27 mouse cellular contexts compared by ENCODE assay signal in the genomic region with DNA sequence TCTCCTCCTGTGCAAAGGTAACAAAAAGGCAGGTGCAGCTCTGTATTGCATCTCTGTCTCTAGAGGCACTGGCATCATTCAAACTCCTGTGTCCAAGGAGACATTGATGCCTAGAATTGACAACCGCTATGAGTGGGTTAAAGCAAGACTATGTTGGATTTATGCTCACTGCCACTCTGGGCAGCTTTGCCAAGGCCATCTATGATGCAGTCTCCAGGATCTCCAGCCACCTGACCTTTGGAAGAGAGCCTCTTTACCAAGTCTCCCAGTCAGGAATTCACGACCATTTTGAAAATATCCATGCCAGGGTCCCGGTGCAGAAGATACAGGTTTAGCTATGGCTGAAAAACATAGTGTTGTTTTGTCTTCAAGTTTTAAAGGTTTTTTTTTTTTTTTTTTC. TPM values are rescaled to one million over a fixed set of nuclear protein-coding genes. Genes with fewer than 3 reads are reported as not detected.
DNase-seq lines count a peak whose midpoint lies in the region; ATAC-seq and TF ChIP-seq lines count a peak whose summit lies in the region.
"Had no signal": no experiment of that assay in that cellular context is flagged by ENCODE, and none has a peak within 500 bp of the region (broad histone marks: within the 10 kb centered on the region; RNA-seq: fewer than 3 reads in every experiment).

No protein-coding gene starts in this region.

- peaks cover 32% of the 10 kb centered on the region for H3K4me1 ChIP-seq in liver, adult 2 months (ENCODE audit: control insufficient read depth, insufficient read depth, low read length)
- peaks cover 49% of the 10 kb centered on the region for H3K4me1 ChIP-seq in liver, embryonic 12.5 days
- peaks cover 19% of the 10 kb centered on the region; the same call in 1 of the 2 replicates for H3K4me1 ChIP-seq in kidney, embryonic 15.5 days
- H3K4me1 ChIP-seq: forebrain, embryonic 10.5 days had no signal

- H3K27ac ChIP-seq in liver, adult 2 months (replicated peaks; ENCODE audit: insufficient read depth, low read depth, low read length) = no peak overlapping the region; the same call in 1 of the 2 replicates
- H3K27ac ChIP-seq in liver, embryonic 12.5 days = no peak overlapping the region
- no peak overlapping the region for H3K27ac ChIP-seq in kidney, embryonic 15.5 days
- H3K27ac ChIP-seq: embryonic facial prominence, embryonic 13.5 days; embryonic facial prominence, embryonic 15.5 days; forebrain, embryonic 10.5 days; forebrain, embryonic 12.5 days had no signal

- no peak for TF ChIP-seq POLR2A in liver, adult 2 months (IDR thresholded peaks at IDR 0.05; ENCODE audit: extremely low read depth, insufficient read depth, low read length)

- ATAC-seq in liver, embryonic 12.5 days = no peak
- ATAC-seq in kidney, embryonic 15.5 days (replicated peaks; ENCODE audit: low FRiP score) = no peak
- ATAC-seq: forebrain, embryonic 14.5 days; forebrain, embryonic 16.5 days had no signal

- H3K4me2 ChIP-seq in liver, embryonic 12.5 days = no peak overlapping the region
- no peak overlapping the region for H3K4me2 ChIP-seq in kidney, embryonic 15.5 days
- H3K4me2 ChIP-seq: embryonic facial prominence, embryonic 13.5 days; embryonic facial prominence, embryonic 15.5 days; forebrain, embryonic 12.5 days had no signal

- no peak overlapping the region for H3K4me3 ChIP-seq in liver, adult 2 months (ENCODE audit: insufficient read depth, low read depth, low read length)
- H3K4me3 ChIP-seq in liver, embryonic 12.5 days = no peak overlapping the region
- H3K4me3 ChIP-seq in kidney, embryonic 15.5 days (replicated peaks) = no peak overlapping the region
- H3K4me3 ChIP-seq: embryonic facial prominence, embryonic 13.5 days; embryonic facial prominence, embryonic 15.5 days; erythroblast, embryonic 14.5 days; forebrain, embryonic 10.5 days; forebrain, embryonic 12.5 days had no signal

- WGBS in liver, adult 2 months = 51% methylated on average over 3 of the region's 3 CpGs
- 88% methylated on average over 3 of the region's 3 CpGs for WGBS in liver, embryonic 12.5 days (ENCODE audit: insufficient replicate concordance)
- 86% methylated on average over 3 of the region's 3 CpGs for WGBS in kidney, embryonic 15.5 days

- no peaks in the 10 kb centered on the region for H3K36me3 ChIP-seq in liver, adult 2 months (ENCODE audit: control insufficient read depth, insufficient read depth, low read length)
- H3K36me3 ChIP-seq in liver, embryonic 12.5 days = no peaks in the 10 kb centered on the region
- H3K36me3 ChIP-seq in kidney, embryonic 15.5 days = no peaks in the 10 kb centered on the region
- H3K36me3 ChIP-seq: embryonic facial prominence, embryonic 13.5 days; embryonic facial prominence, embryonic 15.5 days; forebrain, embryonic 10.5 days; forebrain, embryonic 12.5 days had no signal

- no peaks in the 10 kb centered on the region for H3K9me3 ChIP-seq in liver, embryonic 12.5 days (replicated peaks)
- no peaks in the 10 kb centered on the region for H3K9me3 ChIP-seq in kidney, embryonic 15.5 days (replicated peaks)
- H3K9me3 ChIP-seq: embryonic facial prominence, embryonic 13.5 days; embryonic facial prominence, embryonic 15.5 days; forebrain, embryonic 10.5 days; forebrain, embryonic 12.5 days had no signal

- H3K27me3 ChIP-seq in liver, adult 2 months (ENCODE audit: control insufficient read depth, insufficient read depth, low read length) = no peaks in the 10 kb centered on the region
- H3K27me3 ChIP-seq in liver, embryonic 12.5 days (replicated peaks) = no peaks in the 10 kb centered on the region
- H3K27me3 ChIP-seq in kidney, embryonic 15.5 days = no peaks in the 10 kb centered on the region
- H3K27me3 ChIP-seq: embryonic facial prominence, embryonic 13.5 days; embryonic facial prominence, embryonic 15.5 days; forebrain, embryonic 12.5 days had no signal

- H3K79me2 ChIP-seq in liver, adult 2 months (ENCODE audit: control insufficient read depth, insufficient read depth, low read length) = peaks cover 29% of the 10 kb centered on the region

- peak; percentile 56 for DNase-seq in adrenal gland, adult 8-10 months
- no peak for DNase-seq in adrenal gland, postnatal 4 days (ENCODE audit: low spot score in 2 of 2)
- peak; percentile 57 for DNase-seq in liver, adult 2 months (ENCODE audit: extremely low read depth, low read depth, low spot score)
- DNase-seq in adrenal gland, postnatal 14 days = peak; percentile 44
- peak; percentile 49 to 56 for DNase-seq in adrenal gland, postnatal 36 days
- DNase-seq: cerebellum, adult 11 months; cerebellum, adult 18-20 months; cerebellum, adult 8-10 months; cerebellum, adult 9-11 months; cerebellum, postnatal 14 days; cerebellum, postnatal 36 days; embryo, embryonic 11 days had no signal

- TF ChIP-seq CTCF in liver, adult 2 months (IDR thresholded peaks at IDR 0.05; ENCODE audit: low read depth, low read length) = no peak

- H3K9ac ChIP-seq in liver, adult 2 months (ENCODE audit: low read depth, low read length) = no peak overlapping the region
- H3K9ac ChIP-seq in liver, embryonic 12.5 days = no peak overlapping the region
- no peak overlapping the region for H3K9ac ChIP-seq in kidney, embryonic 15.5 days
- H3K9ac ChIP-seq: embryonic facial prominence, embryonic 13.5 days; embryonic facial prominence, embryonic 15.5 days; forebrain, embryonic 12.5 days had no signal

RNA-seq across cellular contexts. Expression of a gene that starts 24.7 kb away (rescaled TPM):
- total RNA-seq in adrenal gland, adult 8-10 months (2022) = 100 to 1,000 TPM; 127 to 241 (median 172) TPM
- 10 to 100 TPM; 95.2 to 96.0 TPM for total RNA-seq in adrenal gland, postnatal 4 days (2021)
- total RNA-seq in liver, adult 2 months (2014; rRNA removed) = 27.9 and 29.1 TPM in 2 replicates
- 3.3 and 3.5 TPM in 2 replicates for polyA plus RNA-seq in liver, adult 2 months (2012; rRNA removed)
- 21.1 and 23.0 TPM in 2 replicates for polyA plus RNA-seq in liver, embryonic 12.5 days (2016; fragmentation: Nextera tagmentation; extraction: Ambion mirVana)
- total RNA-seq in adrenal gland, postnatal 14 days (2021) = 97.4 and 109 TPM in 2 replicates
- 100 to 1,000 TPM; 144 to 170 TPM for total RNA-seq in adrenal gland, postnatal 36 days (2021)
- polyA plus RNA-seq in kidney, embryonic 15.5 days (2015; fragmentation: Nextera tagmentation; extraction: Ambion mirVana) = 36.5 and 36.8 TPM in 2 replicates

RNA-seq across cellular contexts. Expression of a gene that starts 56.9 kb away (rescaled TPM):
- 1 to 10 TPM; 1.1 to 2.7 (median 2.0) TPM for total RNA-seq in adrenal gland, adult 8-10 months (2022)
- total RNA-seq in adrenal gland, postnatal 4 days (2021) = under 1 TPM; 0.48 to 0.68 TPM
- 1.7 and 1.9 TPM in 2 replicates for total RNA-seq in liver, adult 2 months (2014; rRNA removed)
- polyA plus RNA-seq in liver, adult 2 months (2012; rRNA removed) = 0.93 and 2.0 TPM in 2 replicates
- 0.26 and 0.41 TPM in 2 replicates for polyA plus RNA-seq in liver, embryonic 12.5 days (2016; fragmentation: Nextera tagmentation; extraction: Ambion mirVana)
- 0.41 and 1.2 TPM in 2 replicates for total RNA-seq in adrenal gland, postnatal 14 days (2021)
- total RNA-seq in adrenal gland, postnatal 36 days (2021) = 1 to 10 TPM; 1.2 to 1.3 TPM
- 0.25 TPM in 1 of 2 replicates, not detected in the other for polyA plus RNA-seq in kidney, embryonic 15.5 days (2015; fragmentation: Nextera tagmentation; extraction: Ambion mirVana)
- total RNA-seq: common myeloid progenitor, adult 5-6 weeks; ES-E14; MEL had no signal
- polyA plus RNA-seq: brain, embryonic 14.5 days; C2C12; embryonic facial prominence, embryonic 11.5 days; embryonic facial prominence, embryonic 15.5 days; erythroblast, embryonic 14.5 days; forebrain, embryonic 10.5 days; forebrain, embryonic 12.5 days; forebrain, embryonic 14.5 days; forebrain, embryonic 16.5 days had no signal

Comparison
In these comparisons a context has a peak if more than half of its experiments do, and no peak if none do; other contexts are left out.
1. DNase-seq: peak in adrenal gland, adult 8-10 months (single experiment), liver, adult 2 months (single experiment), adrenal gland, postnatal 14 days (single experiment) and adrenal gland, postnatal 36 days (2 of 2); none in adrenal gland, postnatal 4 days (0 of 2).